Mouse (Mus musculus) embryonic facial prominence, embryonic 12.5 days (tissue): Measurements from ENCODE around the gene Col5a1. TPM values are rescaled to one million over a fixed set of nuclear protein-coding genes. Genes with fewer than 3 reads are reported as not detected.

Source experiments
- ATAC-seq: fragments of 200-750 bp; cut with Nextera tagmentation; 2 replicates; pipeline ENCODE4 v1.8.0; 2017; ENCODE audit not compliant: insufficient number of reproducible peaks, insufficient read depth, low FRiP score, low TSS enrichment
- H3K27ac ChIP-seq: fragments of 300-500 bp; sonication (generic); 2 replicates; pipeline ENCODE4 v1.5.1; 2016; ENCODE audit warnings: mild to moderate bottlenecking
- H3K27me3 ChIP-seq: fragments of 300-500 bp; sonication (generic); 2 replicates; pipeline ENCODE4 v1.6.1; 2016; ENCODE audit warnings: mild to moderate bottlenecking, moderate library complexity
- H3K36me3 ChIP-seq: fragments of 300-500 bp; sonication (generic); 2 replicates; pipeline ENCODE4 v1.6.1; 2016; ENCODE audit warnings: mild to moderate bottlenecking
- H3K4me1 ChIP-seq: fragments of 300-500 bp; sonication (generic); 2 replicates; pipeline ENCODE4 v1.6.1; 2016
- H3K4me2 ChIP-seq: fragments of 300-500 bp; sonication (generic); replicated peaks from 2 replicates; pipeline ENCODE4 v1.6.1; 2016; ENCODE audit warnings: mild to moderate bottlenecking, moderate library complexity
- H3K4me3 ChIP-seq: fragments of 300-500 bp; sonication (generic); 2 replicates; pipeline ENCODE4 v1.5.1; 2016; ENCODE audit warnings: mild to moderate bottlenecking
- H3K9ac ChIP-seq: fragments of 300-500 bp; sonication (generic); 2 replicates; pipeline ENCODE4 v1.6.1; 2016; ENCODE audit warnings: mild to moderate bottlenecking, moderate library complexity
- H3K9me3 ChIP-seq: fragments of 300-500 bp; sonication (generic); 2 replicates; pipeline ENCODE4 v1.6.1; 2016; ENCODE audit warnings: mild to moderate bottlenecking, moderate library complexity
- WGBS: fragments of 180-500 bp; shearing (Covaris S2); methylation state at CpG from one replicate; pipeline ENCODE4 v1.1.7; 2016; 5-methylcytosine and 5-hydroxymethylcytosine counted together
- polyA plus RNA-seq: library from polyadenylated mRNA; unstranded; fragments of >200 nt; fragmentation: Nextera tagmentation; extraction: Ambion mirVana; gene quantifications from 2 replicates; pipeline ENCODE4 v1.2.1, GENCODE M21; 2016

Col5a1 gene
- polyA plus RNA-seq, 1 experiment from 2014 or later: 82.1 TPM

DNA sequence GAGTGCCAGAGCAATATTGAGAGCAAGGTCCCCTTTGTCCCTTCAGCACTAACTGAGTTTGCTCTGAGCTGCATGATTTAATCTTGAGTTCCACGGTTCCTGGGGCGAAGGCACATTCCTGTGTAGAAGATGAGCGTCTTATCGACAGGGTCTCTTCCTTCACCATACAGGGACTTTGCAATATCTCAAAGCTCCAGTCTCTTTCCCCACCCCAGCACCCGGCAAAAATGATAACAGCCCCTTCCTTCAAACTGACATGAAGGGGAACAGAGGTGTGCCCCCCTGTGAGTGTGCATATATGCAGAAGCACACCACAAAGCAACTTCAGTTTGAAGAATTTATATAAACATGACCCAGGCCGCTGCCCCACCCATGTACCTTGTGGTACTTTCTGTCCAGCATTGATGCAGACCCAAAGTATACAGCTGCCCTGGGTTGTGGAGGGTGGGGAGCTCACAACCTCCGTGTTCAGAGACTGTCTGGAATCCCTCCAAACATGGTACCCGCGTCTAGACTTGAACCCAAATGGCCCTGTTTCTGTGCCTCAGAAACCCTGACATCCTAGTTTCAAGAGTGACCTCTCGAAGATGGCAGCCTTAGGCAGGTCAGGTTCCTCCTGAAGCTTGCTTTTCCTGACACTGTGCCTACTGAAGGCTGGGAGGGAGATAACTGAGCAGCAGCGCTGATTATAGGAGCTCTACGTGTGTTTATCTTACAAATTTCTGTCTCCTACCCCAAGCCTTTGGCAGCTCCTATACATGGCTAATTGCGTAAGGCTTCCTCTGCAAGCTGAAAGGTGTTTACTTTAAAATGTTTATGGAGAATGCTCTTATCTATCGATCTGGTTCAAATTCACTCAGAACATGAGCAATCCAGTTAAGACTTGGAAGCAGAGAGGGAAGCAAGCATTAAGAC is 95.7 kb downstream of the Col5a1 start:
- peaks cover 77% of the 10 kb centered on the region for H3K36me3 ChIP-seq
- no peak overlapping the region for H3K9ac ChIP-seq
- WGBS: 84% methylated on average over 14 of the region's 14 CpGs
- no peak overlapping the region for H3K4me3 ChIP-seq
- no peaks in the 10 kb centered on the region for H3K4me1 ChIP-seq
- no peak for ATAC-seq
- H3K9me3 ChIP-seq: no peaks in the 10 kb centered on the region
- no peak overlapping the region for H3K4me2 ChIP-seq
- no peak overlapping the region for H3K27ac ChIP-seq
- H3K27me3 ChIP-seq: no peaks in the 10 kb centered on the region

DNA sequence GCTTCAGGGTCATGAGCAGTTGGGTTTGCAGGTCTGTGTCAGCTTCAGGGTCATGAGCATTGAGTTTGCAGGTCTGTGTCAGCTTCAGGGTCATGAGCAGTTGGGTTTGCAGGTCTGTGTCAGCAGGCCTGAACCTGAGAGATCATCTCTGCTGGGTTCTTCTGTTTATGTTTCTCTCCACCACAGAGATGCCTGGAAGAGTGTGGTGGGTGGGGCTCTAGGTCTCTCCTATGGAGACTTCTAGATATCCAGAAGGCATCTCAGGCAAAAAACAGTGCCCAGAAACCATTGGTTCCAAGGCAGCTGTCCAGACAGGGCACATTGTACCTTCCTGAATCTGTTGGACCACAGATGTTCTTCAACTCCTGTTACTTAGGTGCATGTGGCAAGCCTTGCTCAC is 96.9 kb downstream of the Col5a1 start:
- H3K36me3 ChIP-seq: peaks cover 81% of the 10 kb centered on the region
- H3K27ac ChIP-seq: no peak overlapping the region

DNA sequence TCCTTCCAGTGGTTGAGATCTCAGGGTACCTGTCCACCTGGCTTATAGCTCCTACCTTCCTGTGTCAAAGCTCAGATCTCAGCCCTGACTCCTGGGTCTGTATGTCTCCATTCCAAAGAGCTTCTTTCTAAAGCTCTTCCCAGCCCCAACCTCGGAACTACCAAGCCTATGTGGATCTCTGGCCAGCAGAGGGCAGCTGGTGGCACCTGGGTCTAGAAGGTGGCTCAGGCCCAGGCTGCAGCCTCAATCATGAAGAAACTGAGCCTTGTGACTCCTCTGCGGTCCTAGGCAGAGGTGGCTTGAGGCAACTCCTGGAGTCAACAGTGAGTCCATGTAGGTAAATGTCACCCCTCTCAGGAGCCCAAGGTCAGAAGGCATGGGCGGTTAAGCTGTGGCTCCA is 97.7 kb downstream of the Col5a1 start:
- 60% methylated on average over 3 of the region's 3 CpGs for WGBS
- no peak overlapping the region for H3K9ac ChIP-seq

More for the DNA sequence above, 96.9 kb downstream of the Col5a1 start:
- no peak overlapping the region for H3K4me2 ChIP-seq
- no peak for ATAC-seq
- no peak overlapping the region for H3K4me3 ChIP-seq
- H3K9me3 ChIP-seq: no peaks in the 10 kb centered on the region
- no peak overlapping the region for H3K9ac ChIP-seq
- no peaks in the 10 kb centered on the region for H3K27me3 ChIP-seq
- H3K4me1 ChIP-seq: no peaks in the 10 kb centered on the region

DNA sequence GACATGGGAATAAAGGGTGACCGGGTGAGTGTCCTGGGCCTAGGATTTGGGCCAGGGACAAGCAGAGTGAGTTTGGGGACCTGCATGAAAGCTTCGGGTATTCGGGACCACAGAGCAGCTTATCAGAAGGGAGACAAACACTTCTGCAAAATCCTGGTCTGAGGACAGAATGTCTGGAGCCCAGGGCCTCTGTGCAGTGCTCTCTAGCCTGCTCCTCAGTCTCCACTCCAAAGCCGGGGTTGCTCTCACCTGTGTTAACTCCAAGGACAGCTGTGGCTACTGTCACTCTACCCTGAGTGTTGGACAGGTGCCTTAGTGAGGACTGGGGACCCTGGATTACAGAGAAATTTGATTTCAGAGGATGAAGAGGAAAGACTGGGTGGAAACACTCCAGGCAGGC is 100.5 kb downstream of the Col5a1 start:
- no peak for ATAC-seq
- Histone ChIP-seq H3K36me3 (peaks cover 88% of the 10 kb centered on the region), H3K4me1 (no peaks in the 10 kb centered on the region), H3K27ac (no peak overlapping the region), H3K9me3 (no peaks in the 10 kb centered on the region), H3K4me2 (no peak overlapping the region), H3K4me3 (no peak overlapping the region), H3K9ac (no peak overlapping the region), H3K27me3 (no peaks in the 10 kb centered on the region)
- 88% methylated on average over 4 of the region's 4 CpGs for WGBS

More for the DNA sequence above, 97.7 kb downstream of the Col5a1 start:
- H3K4me2 ChIP-seq: no peak overlapping the region
- no peaks in the 10 kb centered on the region for H3K27me3 ChIP-seq
- no peaks in the 10 kb centered on the region for H3K4me1 ChIP-seq
- H3K27ac ChIP-seq: no peak overlapping the region
- H3K4me3 ChIP-seq: no peak overlapping the region
- peaks cover 89% of the 10 kb centered on the region for H3K36me3 ChIP-seq
- no peak for ATAC-seq
- H3K9me3 ChIP-seq: no peaks in the 10 kb centered on the region

DNA sequence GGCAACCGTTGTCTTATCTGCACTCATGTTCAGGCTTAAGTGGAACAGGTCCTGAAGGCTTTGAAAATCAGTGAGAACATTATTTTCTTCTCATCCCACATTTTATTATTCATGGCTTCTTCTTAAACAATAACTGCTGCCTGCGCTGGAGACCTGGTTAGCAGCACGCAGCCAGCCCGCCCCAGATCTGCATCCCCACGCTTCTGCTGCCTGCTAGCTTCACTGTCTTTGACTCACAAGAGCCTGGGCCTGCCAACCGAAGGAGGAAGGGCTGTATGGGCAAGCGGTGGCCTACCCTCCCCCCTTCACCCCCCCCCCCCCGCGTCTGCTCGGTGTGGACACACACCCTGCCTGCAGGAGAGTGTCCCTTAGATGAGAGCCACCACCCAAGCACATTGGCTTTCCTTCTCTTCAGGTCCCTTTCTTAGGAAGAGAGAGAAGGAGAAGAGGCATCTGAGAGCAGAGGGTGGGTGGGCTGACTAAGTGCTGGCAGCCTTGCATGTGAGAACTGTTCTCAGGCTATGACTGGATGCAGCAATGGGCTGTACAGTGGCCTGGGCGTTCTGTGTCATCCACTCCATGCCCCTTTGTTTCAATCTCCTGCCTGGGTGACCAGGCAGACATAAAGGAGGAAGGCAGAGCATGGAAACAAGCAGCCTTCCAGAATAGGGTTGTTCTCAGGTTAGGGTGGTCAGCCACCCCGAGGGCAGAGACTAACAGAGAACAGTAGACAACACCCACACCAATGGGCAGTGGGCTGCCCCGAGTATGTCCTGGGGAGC is 104.4 kb downstream of the Col5a1 start:
- H3K36me3 ChIP-seq: peaks cover 91% of the 10 kb centered on the region

DNA sequence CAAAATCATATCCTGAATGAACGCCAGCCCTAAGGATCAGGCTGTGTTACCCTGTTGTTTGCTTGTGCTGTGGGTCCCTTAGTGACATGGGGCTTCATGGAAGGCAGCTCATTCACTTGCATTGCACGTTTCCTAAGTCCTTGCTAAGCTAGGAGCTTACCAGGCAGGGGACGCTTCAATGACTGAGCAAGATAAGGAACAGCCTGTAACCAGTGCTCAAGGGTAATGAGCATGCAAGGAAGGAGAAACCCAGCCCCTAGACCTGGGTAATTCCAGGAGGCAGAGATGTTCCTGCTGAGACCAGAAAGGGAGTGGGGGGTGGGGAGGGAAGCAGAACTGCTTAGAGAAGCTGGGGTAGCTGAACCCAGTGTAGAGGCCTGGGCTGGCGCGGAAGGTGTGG is 107.2 kb downstream of the Col5a1 start:
- H3K4me2 ChIP-seq: no peak overlapping the region
- peaks cover 87% of the 10 kb centered on the region for H3K36me3 ChIP-seq
- H3K4me1 ChIP-seq: no peaks in the 10 kb centered on the region
- no peaks in the 10 kb centered on the region for H3K9me3 ChIP-seq
- no peaks in the 10 kb centered on the region for H3K27me3 ChIP-seq
- ATAC-seq: no peak
- WGBS: 69% methylated on average over 5 of the region's 5 CpGs
- no peak overlapping the region for H3K9ac ChIP-seq
- H3K4me3 ChIP-seq: no peak overlapping the region
- H3K27ac ChIP-seq: no peak overlapping the region

More for the DNA sequence above, 104.4 kb downstream of the Col5a1 start:
- Histone ChIP-seq H3K9me3 (no peaks in the 10 kb centered on the region), H3K4me3 (no peak overlapping the region), H3K4me1 (no peaks in the 10 kb centered on the region), H3K27me3 (no peaks in the 10 kb centered on the region), H3K4me2 (no peak overlapping the region), H3K9ac (no peak overlapping the region), H3K27ac (no peak overlapping the region)
- no peak for ATAC-seq
- WGBS: 80% methylated on average over 13 of the region's 13 CpGs

DNA sequence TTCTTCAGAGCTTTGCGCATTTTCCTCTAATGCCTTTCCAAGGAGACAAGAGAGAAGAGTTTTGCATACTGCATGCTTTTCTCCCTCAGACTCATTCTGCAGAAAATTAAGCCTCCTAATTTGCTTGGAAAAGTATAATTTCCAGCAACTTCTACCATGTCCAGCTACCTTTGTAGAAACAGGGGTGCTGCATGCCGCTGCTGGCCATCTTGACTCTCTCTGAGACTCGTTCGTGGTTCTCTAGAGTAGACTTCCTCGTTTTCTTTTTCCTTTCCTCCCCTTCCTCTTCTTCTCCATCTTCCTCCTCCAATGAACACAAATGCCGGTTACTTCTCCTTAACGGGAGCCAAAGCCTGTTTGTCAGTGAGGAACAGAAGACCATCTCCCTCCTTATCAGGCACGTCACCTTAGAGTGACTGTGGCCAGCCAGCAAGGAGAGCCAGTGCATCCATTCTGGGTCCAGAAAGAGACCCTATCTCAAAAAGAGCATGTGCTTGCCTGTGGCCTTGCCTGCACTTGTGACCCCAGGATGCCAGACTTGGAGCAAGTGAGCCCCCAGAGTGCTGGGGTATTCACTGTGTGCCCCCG is 113.9 kb downstream of the Col5a1 start:
- H3K9me3 ChIP-seq: no peaks in the 10 kb centered on the region
- H3K4me2 ChIP-seq: no peak overlapping the region
- peaks cover 87% of the 10 kb centered on the region for H3K36me3 ChIP-seq
- H3K27ac ChIP-seq: no peak overlapping the region
- H3K4me1 ChIP-seq: no peaks in the 10 kb centered on the region
- WGBS: 87% methylated on average over 9 of the region's 9 CpGs
- no peak overlapping the region for H3K4me3 ChIP-seq
- H3K9ac ChIP-seq: no peak overlapping the region
- no peak for ATAC-seq
- no peaks in the 10 kb centered on the region for H3K27me3 ChIP-seq

DNA sequence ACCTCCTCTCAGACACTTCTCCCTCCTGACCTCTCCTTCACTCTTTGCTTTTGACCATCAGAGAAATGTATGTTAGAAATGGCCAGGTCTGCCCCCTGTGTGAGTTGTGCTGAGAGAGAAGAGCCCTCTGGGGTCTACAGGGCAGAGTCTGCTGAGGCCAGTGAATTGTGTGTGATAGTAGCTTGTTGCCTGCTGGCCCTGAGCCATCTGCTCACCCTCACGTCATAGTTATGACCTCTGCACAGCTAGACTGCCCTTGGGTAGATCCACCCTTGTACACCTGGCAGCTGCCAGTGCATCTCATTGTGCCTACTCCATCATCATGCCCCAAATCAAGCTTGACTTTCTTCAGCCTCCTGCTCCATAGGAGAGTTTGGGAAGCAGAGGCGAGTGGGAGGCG is 114.4 kb downstream of the Col5a1 start:
- ATAC-seq: no peak
- peaks cover 90% of the 10 kb centered on the region for H3K36me3 ChIP-seq
- no peak overlapping the region for H3K27ac ChIP-seq

DNA sequence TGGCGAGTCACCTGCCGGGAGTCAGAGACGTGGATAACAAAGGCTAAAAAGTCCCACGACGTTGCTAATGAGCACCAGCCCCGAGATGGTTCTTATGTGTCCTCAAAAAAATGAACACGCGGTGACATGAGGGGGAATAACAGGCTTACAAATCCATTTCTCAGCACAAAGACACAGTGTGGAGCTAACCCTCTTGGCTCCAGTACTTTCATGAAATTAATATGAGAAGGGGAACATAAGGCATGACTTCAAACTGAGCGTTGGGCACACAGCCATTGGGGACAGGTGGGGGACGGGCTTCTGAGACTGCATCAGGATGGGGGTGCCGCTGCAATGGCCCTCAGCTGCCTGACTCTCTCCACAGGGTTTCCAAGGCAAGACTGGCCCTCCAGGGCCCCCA is 115.0 kb downstream of the Col5a1 start:
- H3K27ac ChIP-seq: no peak overlapping the region
- no peaks in the 10 kb centered on the region for H3K4me1 ChIP-seq
- no peaks in the 10 kb centered on the region for H3K9me3 ChIP-seq
- no peak for ATAC-seq
- H3K36me3 ChIP-seq: peaks cover 90% of the 10 kb centered on the region
- H3K9ac ChIP-seq: no peak overlapping the region
- H3K27me3 ChIP-seq: no peaks in the 10 kb centered on the region
- 86% methylated on average over 11 of the region's 11 CpGs for WGBS
- no peak overlapping the region for H3K4me3 ChIP-seq
- H3K4me2 ChIP-seq: no peak overlapping the region

More for the DNA sequence above, 114.4 kb downstream of the Col5a1 start:
- Histone ChIP-seq H3K4me1 (no peaks in the 10 kb centered on the region), H3K9me3 (no peaks in the 10 kb centered on the region), H3K4me2 (no peak overlapping the region), H3K4me3 (no peak overlapping the region), H3K27me3 (no peaks in the 10 kb centered on the region), H3K9ac (no peak overlapping the region)
- 78% methylated on average over 3 of the region's 3 CpGs for WGBS

DNA sequence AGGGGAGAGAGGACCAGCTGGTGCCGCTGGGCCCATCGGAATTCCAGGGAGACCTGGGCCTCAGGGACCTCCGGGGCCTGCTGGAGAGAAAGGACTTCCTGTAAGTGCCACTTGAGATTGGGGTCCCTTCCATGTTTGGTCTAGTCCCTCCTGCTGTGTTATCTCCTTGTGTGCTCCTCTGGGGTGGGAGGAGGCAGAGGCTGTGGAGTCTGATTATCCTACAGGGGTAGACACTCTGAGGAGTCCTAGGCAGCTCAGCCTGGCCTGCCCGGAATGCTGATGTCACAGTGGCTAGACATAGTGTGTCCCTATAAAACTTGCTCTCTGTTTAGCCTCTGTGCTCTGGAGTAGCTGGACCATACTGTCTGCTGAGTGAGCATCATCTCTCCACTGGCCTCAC is 119.0 kb downstream of the Col5a1 start:
- Histone ChIP-seq H3K9ac (no peak overlapping the region), H3K4me2 (no peak overlapping the region), H3K27ac (no peak overlapping the region), H3K36me3 (peaks cover 95% of the 10 kb centered on the region), H3K4me1 (no peaks in the 10 kb centered on the region), H3K4me3 (no peak overlapping the region), H3K9me3 (no peaks in the 10 kb centered on the region), H3K27me3 (no peaks in the 10 kb centered on the region)
- WGBS: 89% methylated on average over 4 of the region's 4 CpGs
- ATAC-seq: no peak

DNA sequence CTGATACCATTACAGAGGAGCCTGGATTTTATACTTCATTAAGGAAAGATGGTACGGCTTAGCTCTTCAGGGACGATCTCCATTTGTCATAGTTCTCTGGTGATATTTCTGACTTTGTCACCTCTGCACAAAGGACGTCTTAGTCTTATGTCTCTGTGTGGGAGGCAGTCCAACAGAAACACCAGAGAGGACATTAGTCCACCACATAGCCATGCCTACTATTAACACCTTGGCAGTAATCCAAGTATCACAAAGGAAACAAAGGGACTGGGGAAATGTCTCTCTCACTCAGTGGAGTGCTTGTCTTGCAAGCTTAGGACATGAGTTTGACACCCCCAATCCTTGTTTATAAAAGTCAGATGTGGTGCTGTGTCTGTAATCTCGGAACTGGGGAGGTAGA is 122.0 kb downstream of the Col5a1 start:
- no peak overlapping the region for H3K27ac ChIP-seq
- no peak overlapping the region for H3K4me2 ChIP-seq
- no peaks in the 10 kb centered on the region for H3K9me3 ChIP-seq
- ATAC-seq: no peak
- no peaks in the 10 kb centered on the region for H3K27me3 ChIP-seq
- WGBS: 76% methylated on average over 4 of the region's 4 CpGs
- H3K4me1 ChIP-seq: no peaks in the 10 kb centered on the region
- H3K9ac ChIP-seq: no peak overlapping the region
- no peak overlapping the region for H3K4me3 ChIP-seq
- H3K36me3 ChIP-seq: peaks cover 96% of the 10 kb centered on the region
